Mouse (Mus musculus) ES-E14 (cell line): ENCODE measurements at regions not wholly inside any gene's neighbourhood (a gene's known extent, or its start where the extent isn't known, plus 50 kb on each side); places are given as distances from the start of the nearest gene placed in this dataset.

Experiments
- DNase-seq: peaks from one replicate; pipeline ENCODE4 v3.0.0-alpha.2; 2013; ENCODE audit warnings: low read depth, low spot score
- H3K27ac ChIP-seq: 2 replicates; pipeline ENCODE4 v1.5.1; 2012; ENCODE audit warnings: low read depth, mild to moderate bottlenecking, low read length, moderate library complexity, mixed read lengths; ENCODE audit not compliant: poor library complexity, insufficient read depth, severe bottlenecking
- H3K36me3 ChIP-seq: 2 replicates; pipeline ENCODE4 v1.6.1; 2012; ENCODE audit warnings: mild to moderate bottlenecking, low read length, moderate library complexity, mixed read lengths; ENCODE audit not compliant: control insufficient read depth, poor library complexity, insufficient read depth, severe bottlenecking
- H3K4me1 ChIP-seq, 2 experiments: fragments of 150-350 bp in 1 of 2; sonication (generic) in 1 of 2; 2 replicates each; pipeline ENCODE4 v1.6.1; 2012; ENCODE audit warnings: low read length in 2 of 2, mild to moderate bottlenecking in 1 of 2, mixed read lengths in 1 of 2; ENCODE audit not compliant: control insufficient read depth in 2 of 2, insufficient read depth in 2 of 2, poor library complexity in 1 of 2
- H3K4me3 ChIP-seq, 2 experiments: fragments of 150-350 bp in 1 of 2; sonication (generic) in 1 of 2; 2 replicates each; pipeline ENCODE4 v1.5.1; 2012; ENCODE audit warnings: low read length in 2 of 2, low read depth in 1 of 2, mild to moderate bottlenecking in 1 of 2, mixed read lengths in 1 of 2; ENCODE audit not compliant: insufficient read depth in 1 of 2, poor library complexity in 1 of 2, severe bottlenecking in 1 of 2
- H3K9ac ChIP-seq: 2 replicates; pipeline ENCODE4 v1.6.1; 2012; ENCODE audit warnings: low read depth, mild to moderate bottlenecking, low read length, mixed read lengths; ENCODE audit not compliant: poor library complexity, insufficient read depth, severe bottlenecking
- H3K9me3 ChIP-seq: fragments of 150-350 bp; sonication (generic); 2 replicates; pipeline ENCODE4 v1.6.1; 2012; ENCODE audit warnings: low read depth, mild to moderate bottlenecking, low read length; ENCODE audit not compliant: control insufficient read depth, insufficient read depth
- CHD2 ChIP-seq: IDR thresholded peaks from 2 replicates; pipeline ENCODE4 v1.6.1; 2014; ENCODE audit warnings: mild to moderate bottlenecking, low read depth, low read length, inconsistent platforms
- HCFC1 ChIP-seq: IDR thresholded peaks from 2 replicates; pipeline ENCODE4 v1.6.1; 2012; ENCODE audit warnings: low read length, inconsistent platforms, borderline replicate concordance; ENCODE audit not compliant: insufficient read depth
- MAFK ChIP-seq: IDR thresholded peaks from 2 replicates; pipeline ENCODE4 v1.6.1; 2014; ENCODE audit warnings: mild to moderate bottlenecking, low read depth, low read length, inconsistent platforms; ENCODE audit not compliant: insufficient read depth
- ZC3H11A ChIP-seq: IDR thresholded peaks from 2 replicates; pipeline ENCODE4 v1.6.1; 2012; ENCODE audit warnings: low read depth, mild to moderate bottlenecking, inconsistent platforms, low read length, borderline replicate concordance
- ZNF384 ChIP-seq: IDR thresholded peaks from 2 replicates; pipeline ENCODE4 v1.6.1; 2012; ENCODE audit warnings: low read depth, low read length, inconsistent platforms
- in situ Hi-C, 2 experiments: fragments of 600-800 bp; cut with MboI; formaldehyde crosslinking; loops; one replicate each; pipeline ENCODE4 v1.15.1; 2025; ENCODE audit warnings: low sequenced_read_pairs in 2 of 2, inconsistent platforms in 1 of 2; ENCODE audit not compliant: unreplicated experiment in 2 of 2

- TF ChIP-seq HCFC1, result no peak
- no peak for TF ChIP-seq ZNF384
- TF ChIP-seq ZC3H11A, result no peak
- no peak for TF ChIP-seq CHD2
- no peak for TF ChIP-seq MAFK
- H3K27ac ChIP-seq, result no peak overlapping the region
- DNase-seq, result no peak
These were observed 54.4 kb upstream of the Gm6993 start for GRCm38 (mm10) chr12:31185933-31186845.

GRCm38 (mm10) chr12:31188011-31188576 is 52.5 kb upstream of the Gm6993 start:
- in situ Hi-C loops, result no loop called here
- no peak for DNase-seq
- TF ChIP-seq CHD2 (no peak), MAFK (no peak), HCFC1 (no peak), ZC3H11A (no peak), ZNF384 (no peak)
- Histone ChIP-seq H3K36me3 (no peaks in the 10 kb centered on the region), H3K27ac (no peak overlapping the region), H3K4me3 (no peak overlapping the region), H3K4me1 (no peaks in the 10 kb centered on the region), H3K9ac (no peak overlapping the region), H3K9me3 (no peaks in the 10 kb centered on the region)

More at GRCm38 (mm10) chr12:31185933-31186845, 54.4 kb upstream of the Gm6993 start:
- no peak overlapping the region for H3K4me3 ChIP-seq
- H3K9me3 ChIP-seq, result no peaks in the 10 kb centered on the region
- H3K9ac ChIP-seq, result no peak overlapping the region
- no peaks in the 10 kb centered on the region for H3K36me3 ChIP-seq
- no peaks in the 10 kb centered on the region for H3K4me1 ChIP-seq
- in situ Hi-C loops, result no loop called here

- TF ChIP-seq CHD2 (no peak), ZC3H11A (no peak), HCFC1 (no peak), ZNF384 (no peak), MAFK (no peak)
- Histone ChIP-seq H3K9ac (no peak overlapping the region), H3K9me3 (no peaks in the 10 kb centered on the region), H3K27ac (no peak overlapping the region), H3K4me1 (no peaks in the 10 kb centered on the region), H3K4me3 (no peak overlapping the region), H3K36me3 (no peaks in the 10 kb centered on the region)
- in situ Hi-C loops, result no loop called here
- DNase-seq, result no peak
These were observed 50.3 kb upstream of the Gm6993 start for GRCm38 (mm10) chr12:31190265-31190664.
